Mouse (Mus musculus): Measurements from ENCODE around the gene Wif1.

GRCm38 (mm10) chr10:121016291-121016690, 17.5 kb upstream of the Wif1 start:
- TF ChIP-seq POLR2A (IDR thresholded peaks at IDR 0.05; ENCODE audit: borderline replicate concordance, low read depth, low read length) (no peak), CTCF (IDR thresholded peaks at IDR 0.05; ENCODE audit: low read depth, low read length) (no peak)
